Mouse (Mus musculus) ovary, postnatal 10 days (tissue): ENCODE results near the gene Pdgfc.
"Not testable (repeated sequence)": the region's sequence is repeated elsewhere in the genome, so short reads cannot be mapped to it uniquely, and the experiment has no call there.

Source experiments
- DNase-seq: peaks from one replicate; pipeline ENCODE4 v3.0.0; 2022; ENCODE audit warnings: low spot score

Pdgfc gene

GRCm38 (mm10) chr3:81045344-81046050 lies 9.3 kb downstream of the Pdgfc start:
- DNase-seq, result no peak

- no peak for DNase-seq
Observed at GRCm38 (mm10) chr3:81046652-81047607, 10.7 kb downstream of the Pdgfc start.

- no peak for DNase-seq
Observed at GRCm38 (mm10) chr3:81051522-81051921, 15.3 kb downstream of the Pdgfc start.

GRCm38 (mm10) chr3:81052422-81052821 lies 16.2 kb downstream of the Pdgfc start:
- no peak for DNase-seq

- no peak for DNase-seq
Observed at GRCm38 (mm10) chr3:81054074-81054473, 17.9 kb downstream of the Pdgfc start.

- DNase-seq, result no peak
Observed at GRCm38 (mm10) chr3:81057719-81058118, 21.5 kb downstream of the Pdgfc start.

- no peak for DNase-seq
Observed at GRCm38 (mm10) chr3:81058527-81059031, 22.4 kb downstream of the Pdgfc start.

- no peak for DNase-seq
Observed at GRCm38 (mm10) chr3:81068550-81068949, 32.3 kb downstream of the Pdgfc start.

GRCm38 (mm10) chr3:81101136-81101535 lies 64.9 kb downstream of the Pdgfc start:
- DNase-seq, result no peak

- DNase-seq, result no peak
Observed at GRCm38 (mm10) chr3:81102158-81102876, 66.1 kb downstream of the Pdgfc start.

GRCm38 (mm10) chr3:81102877-81103420 lies 66.7 kb downstream of the Pdgfc start:
- no peak for DNase-seq

GRCm38 (mm10) chr3:81107515-81107914 lies 71.3 kb downstream of the Pdgfc start:
- DNase-seq, result no peak

- DNase-seq, result no peak
Observed at GRCm38 (mm10) chr3:81110968-81111367, 74.8 kb downstream of the Pdgfc start.

- DNase-seq, result no peak
Observed at GRCm38 (mm10) chr3:81112892-81113291, 76.7 kb downstream of the Pdgfc start.

- DNase-seq, result no peak
Observed at GRCm38 (mm10) chr3:81120664-81121063, 84.4 kb downstream of the Pdgfc start.

- no peak for DNase-seq
Observed at GRCm38 (mm10) chr3:81121731-81122130, 85.5 kb downstream of the Pdgfc start.

GRCm38 (mm10) chr3:81123461-81123860 lies 87.2 kb downstream of the Pdgfc start:
- no peak for DNase-seq

- DNase-seq, result no peak
Observed at GRCm38 (mm10) chr3:81127013-81127412, 90.8 kb downstream of the Pdgfc start.

GRCm38 (mm10) chr3:81136985-81137384 lies 100.8 kb downstream of the Pdgfc start:
- no peak for DNase-seq

GRCm38 (mm10) chr3:81138030-81138429 lies 101.8 kb downstream of the Pdgfc start:
- DNase-seq, result not testable (repeated sequence)

- no peak for DNase-seq
Observed at GRCm38 (mm10) chr3:81143730-81144129, 107.5 kb downstream of the Pdgfc start.

GRCm38 (mm10) chr3:81149109-81149521 lies 112.9 kb downstream of the Pdgfc start:
- DNase-seq, result no peak
